Mouse (Mus musculus): Measurements from ENCODE around the gene Snx32.
"Not testable (repeated sequence)": the region's sequence is repeated elsewhere in the genome, so short reads cannot be mapped to it uniquely, and the experiment has no call there.

Snx32 gene

DNA sequence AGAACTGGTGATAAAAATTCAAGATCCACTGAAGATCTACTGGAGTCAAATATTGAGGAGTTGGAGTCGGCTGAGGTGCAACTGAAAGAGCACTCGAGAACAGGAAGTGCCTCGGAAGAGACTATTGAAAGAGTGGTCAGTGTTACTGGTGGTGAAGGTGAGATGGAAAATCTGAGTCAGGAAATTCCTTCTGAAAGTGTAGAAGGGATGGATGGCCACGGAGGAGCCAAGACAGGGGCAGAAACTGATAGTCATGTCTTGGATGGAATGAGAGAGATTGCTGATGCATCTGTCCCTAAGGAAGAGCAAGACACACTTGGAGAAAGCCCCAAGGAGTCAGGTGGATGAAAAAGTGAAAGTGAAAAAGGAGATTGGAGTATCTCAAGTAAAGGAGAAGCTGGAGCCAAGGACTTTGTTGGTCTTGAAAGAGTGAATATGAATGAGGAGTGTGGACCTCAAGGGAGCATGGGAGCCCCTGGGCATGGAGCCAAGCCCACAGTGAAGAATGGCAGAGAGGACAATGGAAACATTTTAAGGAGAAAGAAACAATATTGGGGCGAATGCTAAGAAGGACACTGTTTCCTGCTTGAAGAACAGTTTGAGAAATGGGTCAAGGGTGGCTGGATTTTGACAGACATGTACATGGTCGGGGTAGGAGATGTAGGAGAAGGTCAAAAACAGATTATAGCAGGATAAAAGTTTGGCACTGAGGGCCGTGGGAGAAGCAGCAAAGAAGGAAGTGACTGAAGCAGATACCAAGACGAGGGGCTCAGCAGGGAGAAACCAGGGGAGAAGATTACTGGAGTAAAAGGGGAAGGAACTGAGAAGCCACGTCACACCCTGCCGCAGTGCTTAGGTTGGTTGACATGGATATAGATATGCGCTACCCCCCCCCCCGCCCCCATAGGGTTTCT, 2.0 kb upstream of the Snx32 start:
- no peak for DNase-seq (ENCODE audit: extremely low spot score, low spot score)

DNA sequence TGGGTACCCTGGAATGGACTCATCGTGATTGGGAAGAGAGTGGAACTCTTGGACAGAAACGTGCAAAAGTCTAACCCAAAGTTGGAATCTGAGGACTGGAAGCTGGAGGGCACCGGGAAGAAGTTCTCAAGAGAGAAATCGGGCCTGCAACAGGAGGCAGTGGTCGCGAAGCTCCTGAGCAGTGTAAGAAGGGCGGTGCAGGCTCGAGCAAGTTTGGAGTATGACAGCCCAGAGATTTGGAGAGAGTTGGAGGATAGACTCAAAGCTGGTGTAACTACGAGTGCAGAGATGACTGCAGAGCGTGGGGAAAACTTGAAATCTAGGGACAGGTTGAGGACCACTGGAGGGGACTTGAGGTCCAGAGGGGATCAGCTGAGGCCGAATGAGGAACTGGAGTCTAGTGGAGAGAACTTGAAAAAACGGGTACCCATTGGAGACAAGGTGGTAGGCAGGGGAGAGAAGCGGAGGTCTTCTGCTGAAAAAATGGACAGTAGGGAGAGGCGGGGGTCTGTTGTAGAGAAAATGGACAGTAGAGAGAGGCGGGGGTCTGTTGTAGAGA, 815 bp upstream of the Snx32 start:
- no peak for DNase-seq (ENCODE audit: extremely low spot score, low spot score)

DNA sequence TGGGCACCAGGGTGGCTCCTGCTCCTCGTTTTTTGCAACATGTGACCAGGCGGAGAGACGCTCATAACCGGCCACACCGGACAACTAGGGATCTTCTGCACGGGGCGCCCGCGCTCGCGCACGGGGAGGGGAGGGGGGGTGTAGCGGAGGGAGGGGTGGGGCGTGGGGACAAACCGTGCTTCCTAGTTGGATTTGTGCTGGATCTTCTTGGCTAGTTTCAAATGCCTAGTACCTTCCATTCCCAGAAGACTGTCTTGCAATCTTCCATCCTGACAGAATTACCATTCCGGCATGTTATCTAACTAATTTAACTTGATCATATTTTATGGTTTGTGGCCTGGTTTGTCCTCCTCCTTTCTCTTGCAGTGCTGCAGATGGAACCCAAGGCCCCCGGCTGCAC, 6.7 kb downstream of the Snx32 start, which contains the start of gene 1700020D05Rik:
1700020D05Rik (minus strand) TSS at position 101 of the 400 bp plus-strand sequence.
- no peak for DNase-seq (ENCODE audit: extremely low spot score, low spot score)

- no peak for DNase-seq (ENCODE audit: extremely low spot score, low spot score)
Measured at GRCm38 (mm10) chr19:5500330-5500875, 9.9 kb downstream of the Snx32 start.

- no peak for DNase-seq (ENCODE audit: extremely low spot score, low spot score)
Measured at GRCm38 (mm10) chr19:5496052-5496370, 14.3 kb downstream of the Snx32 start.

- no peak for DNase-seq (ENCODE audit: extremely low spot score, low spot score)
Measured at GRCm38 (mm10) chr19:5495353-5496051, 14.8 kb downstream of the Snx32 start.

DNA sequence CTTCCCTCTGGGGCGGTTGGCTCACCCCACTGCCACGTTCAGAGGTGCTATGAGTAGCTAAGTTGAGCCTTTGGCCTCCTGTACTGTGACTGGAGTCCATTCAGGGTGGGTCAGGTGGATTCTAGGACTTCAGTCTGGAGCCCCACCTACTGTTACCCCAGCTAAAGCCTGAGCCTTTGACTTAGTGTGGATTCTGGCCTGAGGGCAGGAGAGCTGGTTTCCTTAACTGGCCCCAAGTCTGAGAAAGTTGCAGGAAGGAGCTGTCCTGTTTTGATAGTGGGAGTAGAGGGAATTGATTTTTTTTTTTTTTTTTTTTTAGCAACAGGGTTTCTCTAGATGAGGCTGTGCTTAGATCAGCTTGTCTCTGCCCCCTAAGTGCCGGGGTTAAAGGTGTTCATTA, 16.0 kb downstream of the Snx32 start:
- DNase-seq (ENCODE audit: extremely low spot score, low spot score): no peak

- DNase-seq (ENCODE audit: extremely low spot score, low spot score): not testable (repeated sequence)
Measured at GRCm38 (mm10) chr19:5493301-5493721, 17.0 kb downstream of the Snx32 start.

- DNase-seq (ENCODE audit: extremely low spot score, low spot score): no peak
Measured at GRCm38 (mm10) chr19:5492641-5493040, 17.7 kb downstream of the Snx32 start.

- peak; percentile 79 for DNase-seq (ENCODE audit: extremely low spot score, low spot score)
Measured at GRCm38 (mm10) chr19:5490898-5491708, 19.2 kb downstream of the Snx32 start.

GRCm38 (mm10) chr19:5490313-5490897, 19.9 kb downstream of the Snx32 start, which contains the start of gene Cfl1:
TSS of gene Cfl1 (plus strand) at chr19:5490455.
- DNase-seq (ENCODE audit: extremely low spot score, low spot score): peak; percentile 96

DNA sequence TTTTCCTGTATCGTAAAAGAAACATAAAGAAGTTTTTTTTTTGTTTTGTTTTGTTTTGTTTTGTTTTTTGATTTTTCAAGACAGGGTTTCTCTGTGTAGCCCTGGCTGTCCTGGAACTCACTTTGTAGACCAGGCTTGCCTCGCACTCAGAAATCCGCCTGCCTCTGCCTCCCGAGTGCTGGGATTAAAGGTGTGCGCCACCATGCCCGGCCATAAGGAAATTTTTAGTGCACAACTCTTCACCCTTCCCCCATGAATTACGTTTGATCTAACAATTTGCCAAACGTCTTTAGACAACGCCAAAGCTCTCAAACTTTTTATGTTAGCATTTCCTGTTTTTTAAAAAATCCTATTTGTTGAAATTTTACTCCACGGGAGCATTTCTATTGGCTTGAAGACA, 20.6 kb downstream of the Snx32 start:
- not testable (repeated sequence) for DNase-seq (ENCODE audit: extremely low spot score, low spot score)

DNA sequence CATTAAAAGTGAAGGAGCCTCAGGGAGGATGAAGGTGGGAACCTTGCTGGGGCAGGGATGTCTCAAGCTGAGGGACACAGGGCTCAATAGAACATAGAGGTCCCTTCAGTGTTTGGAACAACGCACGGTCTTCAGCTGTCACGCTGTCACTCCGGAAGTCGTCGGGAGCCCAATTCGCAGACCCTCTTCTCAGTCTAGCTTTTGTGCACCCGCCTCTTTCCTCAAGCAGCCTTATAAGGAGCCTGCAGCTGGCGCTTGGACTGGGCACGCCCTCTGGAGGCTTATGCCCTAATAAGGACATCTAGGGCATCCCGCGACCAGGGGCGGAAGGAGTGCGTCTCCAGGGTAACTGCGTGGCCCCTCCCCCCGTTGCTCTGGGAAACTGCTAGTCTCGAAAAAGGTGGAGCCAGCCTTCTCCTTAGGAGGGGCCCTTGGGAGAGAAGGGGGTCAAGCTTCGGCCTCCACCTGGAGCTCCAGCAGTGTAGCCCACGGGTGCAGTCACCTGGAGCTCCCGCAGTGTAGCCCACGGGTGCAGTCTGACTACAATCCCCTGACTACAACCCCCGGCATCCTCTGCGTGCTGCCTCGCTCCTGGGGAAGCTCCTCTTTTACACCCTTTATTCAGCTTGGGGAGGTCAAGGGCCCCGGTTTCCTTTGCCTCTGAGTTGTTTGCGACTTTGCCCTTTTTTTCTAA, 21.3 kb downstream of the Snx32 start:
- peak; percentile 96 for DNase-seq (ENCODE audit: extremely low spot score, low spot score)

DNA sequence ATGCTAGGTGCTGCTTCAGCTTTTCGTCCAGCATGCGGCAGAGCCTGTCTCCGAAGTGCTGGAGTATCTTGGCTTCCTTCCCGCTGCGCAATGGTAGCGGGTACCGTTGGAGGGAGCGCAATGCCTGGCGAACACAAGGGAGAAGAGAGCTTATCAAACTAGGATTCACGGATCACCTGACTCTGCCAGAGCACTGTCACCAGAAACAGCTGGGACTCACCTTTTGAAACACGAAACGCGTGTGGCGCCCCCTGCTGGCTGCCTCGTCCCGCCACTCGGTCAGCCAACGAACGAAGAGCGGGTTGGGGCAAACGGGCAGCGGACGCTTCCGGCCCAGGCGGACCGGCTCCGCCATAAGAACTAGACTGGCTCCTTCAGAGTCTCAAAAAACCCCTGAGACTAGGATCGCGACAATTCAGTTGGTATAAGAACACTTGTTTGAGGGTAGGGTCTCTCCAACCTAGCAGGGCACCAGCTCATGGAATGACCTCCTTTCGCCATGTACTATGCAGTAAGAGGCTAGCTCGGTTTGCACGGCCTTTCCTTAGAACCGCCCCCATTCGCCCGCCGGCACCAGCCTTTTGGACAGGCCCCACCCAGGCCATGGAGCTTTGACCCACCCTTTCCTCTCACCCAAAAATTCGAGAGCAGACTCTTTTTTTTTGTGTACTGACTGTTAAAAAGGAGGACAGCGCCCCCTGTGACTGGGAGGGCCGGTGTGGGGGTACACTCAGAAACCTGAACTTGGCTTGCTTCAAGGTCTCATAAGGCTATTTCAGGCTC, 22.4 kb downstream of the Snx32 start, which contains the start of gene Mus81:
Mus81 (minus strand) TSS at position 635 of the 783 bp plus-strand sequence.
- peak; percentile 96 for DNase-seq (ENCODE audit: extremely low spot score, low spot score)

DNA sequence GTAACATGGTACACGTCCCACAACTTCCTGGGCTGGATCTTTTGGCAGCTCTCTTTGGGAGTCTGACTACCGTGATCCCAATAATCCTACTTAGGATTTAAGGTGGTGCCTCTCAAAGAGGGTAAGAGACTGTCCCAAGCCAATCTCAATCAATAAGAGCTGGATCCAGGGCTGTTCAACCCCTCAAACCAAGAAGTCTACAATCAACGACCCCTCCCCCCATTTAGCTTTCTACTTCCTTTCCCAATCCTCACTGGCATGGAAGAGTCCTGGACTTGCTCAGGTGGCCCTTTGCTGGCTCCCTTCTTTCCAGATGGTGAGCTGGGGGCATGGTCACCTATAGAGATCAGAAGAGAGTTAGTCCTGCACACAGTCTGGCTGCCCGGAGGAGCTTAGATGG, 23.6 kb downstream of the Snx32 start:
- DNase-seq (ENCODE audit: extremely low spot score, low spot score): no peak

- DNase-seq (ENCODE audit: extremely low spot score, low spot score): no peak
Measured at GRCm38 (mm10) chr19:5486286-5486685, 24.1 kb downstream of the Snx32 start.

- no peak for DNase-seq (ENCODE audit: extremely low spot score, low spot score)
Measured at GRCm38 (mm10) chr19:5485821-5486220, 24.5 kb downstream of the Snx32 start.

DNA sequence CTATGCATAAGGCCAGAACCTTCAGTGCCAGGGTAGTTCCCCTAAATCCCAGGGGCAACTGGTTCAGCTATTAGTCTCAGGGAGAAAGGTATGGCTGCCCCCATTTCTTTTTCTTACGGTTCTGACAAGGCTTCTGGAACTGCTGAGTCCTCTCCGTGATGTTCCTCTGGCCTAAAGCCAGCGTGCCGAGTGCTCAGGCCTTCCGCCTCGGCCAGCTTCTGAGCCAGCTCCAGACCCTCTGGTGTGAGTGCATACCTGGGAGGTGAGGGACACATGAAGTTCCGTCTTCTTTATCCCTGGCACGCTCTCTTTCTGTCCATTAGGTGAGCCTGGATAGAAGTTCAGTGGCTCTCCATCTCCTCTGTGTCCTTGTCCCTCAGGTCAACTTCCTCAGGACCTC, 25.0 kb downstream of the Snx32 start:
- no peak for DNase-seq (ENCODE audit: extremely low spot score, low spot score)

DNA sequence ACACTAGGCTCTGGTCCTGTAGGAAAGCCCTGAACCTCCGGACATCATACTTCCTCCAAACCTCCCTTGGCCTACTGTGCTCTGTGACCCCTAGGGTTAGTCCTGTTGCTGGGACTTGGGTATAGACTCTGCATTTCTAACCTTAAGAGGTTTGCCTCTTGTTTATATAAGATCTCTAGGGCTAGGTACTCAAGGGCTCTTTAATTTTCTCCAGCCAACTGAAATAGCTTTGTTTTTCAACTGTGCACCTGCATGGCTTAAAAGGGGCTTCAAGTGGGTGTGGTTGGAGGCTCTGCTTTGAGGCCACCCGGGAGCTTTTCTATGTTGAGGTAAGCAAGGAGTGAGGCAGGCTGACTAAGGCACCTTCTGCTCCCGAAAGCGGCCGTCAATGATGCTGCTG, 25.8 kb downstream of the Snx32 start:
- no peak for DNase-seq (ENCODE audit: extremely low spot score, low spot score)

Data from neural tube, embryonic 10.5 days (tissue).